Mouse (Mus musculus) intestine, postnatal 0 days (tissue): ENCODE measurements around the gene Cops8. TPM values are rescaled to one million over a fixed set of nuclear protein-coding genes. Genes with fewer than 3 reads are reported as not detected.

Experiments
- ATAC-seq: fragments of 200-750 bp; cut with Nextera tagmentation; 2 replicates; pipeline ENCODE4 v1.8.0; 2017; ENCODE audit warnings: mild to moderate bottlenecking, moderate TSS enrichment, moderate library complexity
- H3K27ac ChIP-seq: fragments of 300-500 bp; sonication (generic); 2 replicates; pipeline ENCODE4 v1.5.1; 2014; ENCODE audit warnings: mild to moderate bottlenecking, low read depth, low read length, moderate library complexity
- H3K27me3 ChIP-seq: fragments of 300-500 bp; sonication (generic); replicated peaks from 2 replicates; pipeline ENCODE4 v1.6.1; 2014; ENCODE audit warnings: low read length, mixed read lengths; ENCODE audit not compliant: control insufficient read depth, insufficient read depth
- H3K36me3 ChIP-seq: fragments of 300-500 bp; sonication (generic); 2 replicates; pipeline ENCODE4 v1.6.1; 2014; ENCODE audit warnings: mild to moderate bottlenecking, moderate library complexity; ENCODE audit not compliant: control insufficient read depth, insufficient read depth
- H3K4me1 ChIP-seq: fragments of 300-500 bp; sonication (generic); replicated peaks from 2 replicates; pipeline ENCODE4 v1.6.1; 2014; ENCODE audit warnings: antibody characterized with exemption, low read length, mixed read lengths; ENCODE audit not compliant: control insufficient read depth, insufficient read depth
- H3K4me2 ChIP-seq: fragments of 300-500 bp; sonication (generic); replicated peaks from 2 replicates; pipeline ENCODE4 v1.6.1; 2014; ENCODE audit warnings: low read depth, mild to moderate bottlenecking, moderate library complexity
- H3K4me3 ChIP-seq: fragments of 300-500 bp; sonication (generic); 2 replicates; pipeline ENCODE4 v1.5.1; 2014; ENCODE audit warnings: low read depth, low read length
- H3K9ac ChIP-seq: fragments of 300-500 bp; sonication (generic); 2 replicates; pipeline ENCODE4 v1.6.1; 2014; ENCODE audit warnings: mild to moderate bottlenecking, low read depth, low read length
- H3K9me3 ChIP-seq: fragments of 300-500 bp; sonication (generic); 2 replicates; pipeline ENCODE4 v1.6.1; 2016; ENCODE audit warnings: mixed run types; ENCODE audit not compliant: control insufficient read depth
- CTCF ChIP-seq: sonication (generic); IDR thresholded peaks from 2 replicates; pipeline ENCODE4 v1.5.1; 2016; ENCODE audit warnings: low read depth, mild to moderate bottlenecking, control low read depth, antibody characterized with exemption, moderate library complexity
- WGBS: fragments of 180-500 bp; shearing (Covaris S2); extraction: QIAGEN DNeasy Blood & Tissue Kit; methylation state at CpG from one replicate; pipeline ENCODE4 v1.1.7; 2014; 5-methylcytosine and 5-hydroxymethylcytosine counted together
- polyA plus RNA-seq: library from polyadenylated mRNA; unstranded; fragments of >200 nt; fragmentation: Nextera tagmentation; extraction: Ambion mirVana; gene quantifications from 2 replicates; pipeline ENCODE4 v1.2.1, GENCODE M21; 2015

Cops8 gene
- 49.7 and 51.9 TPM in 2 replicates for polyA plus RNA-seq

DNA sequence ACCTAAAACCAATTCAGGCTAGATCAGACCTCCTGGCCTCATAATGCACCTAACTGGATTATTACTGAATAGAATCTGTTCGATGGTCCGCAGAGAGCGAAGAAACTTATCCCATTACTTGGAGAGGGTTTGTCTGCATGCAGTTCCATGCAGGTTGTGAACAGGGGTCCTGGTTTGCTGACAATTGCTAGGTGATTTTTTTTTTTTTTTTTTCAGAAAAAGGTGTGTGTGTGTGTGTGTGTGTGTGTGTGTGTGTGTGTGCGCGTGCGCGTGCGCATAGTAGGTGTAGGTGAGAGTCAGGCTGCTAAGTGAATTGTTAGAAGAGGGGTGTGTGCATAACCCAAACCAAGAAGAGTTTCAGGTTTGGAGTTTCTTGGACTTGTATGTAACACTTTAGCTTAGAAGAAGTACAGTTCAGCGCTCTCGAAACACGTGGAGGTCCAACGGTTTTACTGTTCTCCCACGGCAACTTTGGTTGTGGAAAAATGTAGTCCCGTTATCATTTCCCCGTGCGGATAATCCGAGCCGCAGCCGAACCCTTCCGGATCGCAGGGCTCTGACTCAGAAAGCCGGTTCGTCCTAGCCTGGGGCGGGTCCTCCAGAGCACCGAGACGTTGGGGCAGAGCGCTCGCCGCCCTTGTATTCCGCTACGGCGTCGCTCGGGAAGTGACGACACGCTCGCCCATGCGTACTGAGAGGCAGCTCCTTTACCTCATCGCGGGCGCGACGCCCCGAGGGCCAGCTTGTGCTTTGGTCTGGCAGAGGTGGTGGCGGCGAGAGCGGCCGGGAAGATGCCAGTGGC is at the start of gene Cops8:
Gene Cops8 (plus strand): TSS at position 223 of the 802 bp plus-strand sequence.
- H3K4me1 ChIP-seq: no peaks in the 10 kb centered on the region
- no peak for TF ChIP-seq CTCF
- peaks cover 20% of the 10 kb centered on the region for H3K36me3 ChIP-seq
- H3K27ac ChIP-seq: peak within 1 kb of the TSS; percentile 66
- no peaks in the 10 kb centered on the region for H3K27me3 ChIP-seq
- no peaks in the 10 kb centered on the region for H3K9me3 ChIP-seq
- ATAC-seq: peak; percentile 99
- H3K4me3 ChIP-seq: peak within 1 kb of the TSS; percentile 94
- H3K4me2 ChIP-seq: peak within 1 kb of the TSS; percentile 74
- peak within 1 kb of the TSS; percentile 91 for H3K9ac ChIP-seq
- 5% methylated on average over 48 of the region's 48 CpGs for WGBS

DNA sequence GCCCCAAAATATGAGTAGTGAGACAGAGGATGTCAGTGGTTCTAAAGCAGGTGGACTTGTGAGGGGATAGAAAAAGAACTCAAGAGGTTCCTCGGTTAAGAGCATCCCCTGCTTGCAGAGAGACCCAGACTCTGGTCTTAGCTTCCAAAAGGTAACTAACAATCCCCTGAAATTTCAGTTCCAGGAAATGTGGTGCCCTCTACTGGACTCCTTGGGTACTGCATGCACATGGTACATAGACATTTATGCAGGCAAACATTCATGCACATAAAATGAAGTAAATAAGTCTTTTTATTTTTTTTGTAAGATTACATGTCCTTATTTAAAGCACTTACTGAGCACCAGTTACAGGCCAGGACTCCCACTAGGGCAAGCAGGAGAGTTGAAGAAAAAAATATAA is 45.6 kb upstream of the Cops8 start:
- Histone ChIP-seq H3K9me3 (no peaks in the 10 kb centered on the region), H3K4me3 (no peak overlapping the region), H3K9ac (no peak overlapping the region), H3K4me1 (no peaks in the 10 kb centered on the region), H3K27me3 (no peaks in the 10 kb centered on the region), H3K27ac (no peak overlapping the region), H3K36me3 (no peaks in the 10 kb centered on the region), H3K4me2 (no peak overlapping the region)
- peak; percentile 60 for TF ChIP-seq CTCF
- 97% methylated on average over 1 of the region's 1 CpGs for WGBS
- ATAC-seq: no peak

DNA sequence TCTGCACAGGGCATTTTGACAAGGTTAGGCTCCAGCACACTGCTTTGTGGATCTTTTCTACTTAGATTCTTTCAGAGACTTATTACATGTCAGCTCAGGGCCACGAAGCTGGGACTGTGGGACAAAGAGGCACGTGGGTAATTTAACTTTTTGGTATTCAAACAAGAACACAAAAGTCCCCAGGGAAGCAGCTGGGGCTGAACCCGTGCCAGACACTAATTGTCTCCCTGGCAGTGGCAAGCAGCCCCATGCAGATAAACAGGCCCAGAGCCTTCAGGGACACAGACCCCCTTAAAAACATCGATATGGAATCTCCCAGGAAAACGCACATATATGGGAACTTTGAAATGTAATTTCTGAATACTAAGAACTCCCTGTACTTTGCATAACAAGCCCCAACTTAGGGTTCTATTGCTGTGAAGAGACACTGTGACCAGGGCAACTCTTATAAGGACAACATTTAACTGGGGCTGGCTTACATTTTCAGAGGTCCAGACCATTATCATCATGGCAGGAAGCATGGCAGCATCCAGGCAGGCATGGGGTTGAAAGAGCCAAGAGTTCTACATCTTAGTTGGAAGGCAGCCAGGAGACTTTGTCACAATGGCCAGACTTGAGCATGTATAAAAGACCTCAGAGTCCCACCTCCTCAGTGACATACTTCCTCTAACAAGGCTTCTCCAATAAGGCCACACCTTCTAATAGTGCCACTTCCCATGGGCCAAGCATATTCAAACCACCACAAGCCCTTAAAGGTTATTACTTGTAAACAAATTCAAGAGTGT is 41.6 kb upstream of the Cops8 start:
- Histone ChIP-seq H3K9me3 (no peaks in the 10 kb centered on the region), H3K36me3 (no peaks in the 10 kb centered on the region), H3K4me1 (no peaks in the 10 kb centered on the region), H3K27ac (no peak overlapping the region), H3K9ac (no peak overlapping the region), H3K4me3 (no peak overlapping the region), H3K27me3 (no peaks in the 10 kb centered on the region), H3K4me2 (no peak overlapping the region)
- 64% methylated on average over 5 of the region's 5 CpGs for WGBS
- no peak for TF ChIP-seq CTCF
- ATAC-seq: no peak

GRCm38 (mm10) chr1:90563945-90564344 is 38.8 kb upstream of the Cops8 start:
- no peaks in the 10 kb centered on the region for H3K36me3 ChIP-seq
- H3K27ac ChIP-seq: no peak overlapping the region
- no peak overlapping the region for H3K4me2 ChIP-seq
- no peak overlapping the region for H3K4me3 ChIP-seq
- H3K27me3 ChIP-seq: no peaks in the 10 kb centered on the region
- H3K9me3 ChIP-seq: no peaks in the 10 kb centered on the region
- no peak for TF ChIP-seq CTCF
- H3K9ac ChIP-seq: no peak overlapping the region
- 56% methylated on average over 3 of the region's 3 CpGs for WGBS
- no peaks in the 10 kb centered on the region for H3K4me1 ChIP-seq
- ATAC-seq: no peak

DNA sequence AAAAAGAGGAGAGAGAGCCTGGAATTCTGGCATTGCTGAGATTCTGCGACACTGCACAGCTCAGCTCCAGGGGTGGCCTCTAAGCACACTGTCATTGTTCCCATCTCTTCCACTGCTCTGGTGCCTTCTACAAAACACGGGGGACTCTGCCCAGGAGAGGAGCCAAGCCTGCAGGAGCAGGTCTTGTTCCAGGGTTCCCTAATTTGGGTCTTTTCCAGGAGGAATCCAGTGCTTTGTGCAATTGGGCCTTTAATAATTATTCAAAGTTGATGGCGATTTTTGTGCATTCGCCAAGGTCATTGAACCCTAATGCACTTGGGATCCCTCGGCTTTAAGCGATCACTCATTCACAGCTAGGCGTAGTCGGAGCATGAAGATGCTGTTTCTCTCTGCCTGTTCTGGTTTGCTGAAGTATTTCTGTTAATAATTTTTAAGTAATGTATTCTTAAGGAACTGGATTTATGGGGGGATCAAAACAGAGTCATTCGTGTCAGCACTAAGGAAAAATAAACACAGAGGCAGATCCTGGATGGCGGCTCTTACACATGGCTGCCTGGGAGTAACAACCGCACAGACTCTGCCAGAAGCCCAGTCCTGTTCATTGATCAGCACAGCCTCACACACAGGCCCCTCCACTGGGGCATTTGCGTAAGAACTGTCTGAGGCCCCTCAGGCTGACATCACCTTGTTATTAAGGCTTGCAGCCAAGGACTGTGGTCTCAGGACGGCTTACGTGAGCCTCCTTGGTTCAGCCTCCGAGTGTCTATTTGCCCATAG is 35.9 kb upstream of the Cops8 start:
- ATAC-seq: no peak
- Histone ChIP-seq H3K9ac (no peak overlapping the region), H3K9me3 (no peaks in the 10 kb centered on the region), H3K27ac (no peak overlapping the region), H3K4me2 (no peak overlapping the region), H3K36me3 (no peaks in the 10 kb centered on the region), H3K27me3 (no peaks in the 10 kb centered on the region), H3K4me1 (no peaks in the 10 kb centered on the region), H3K4me3 (no peak overlapping the region)
- no peak for TF ChIP-seq CTCF
- 57% methylated on average over 15 of the region's 15 CpGs for WGBS

GRCm38 (mm10) chr1:90573831-90574230 is 28.9 kb upstream of the Cops8 start:
- TF ChIP-seq CTCF: no peak
- no peaks in the 10 kb centered on the region for H3K4me1 ChIP-seq
- no peak overlapping the region for H3K27ac ChIP-seq
- ATAC-seq: no peak
- H3K36me3 ChIP-seq: no peaks in the 10 kb centered on the region
- 70% methylated on average over 6 of the region's 6 CpGs for WGBS
- no peak overlapping the region for H3K9ac ChIP-seq
- H3K9me3 ChIP-seq: no peaks in the 10 kb centered on the region
- no peak overlapping the region for H3K4me3 ChIP-seq
- H3K4me2 ChIP-seq: no peak overlapping the region
- H3K27me3 ChIP-seq: no peaks in the 10 kb centered on the region
